Mouse (Mus musculus): ENCODE data around the gene 2310039H08Rik. TPM values are rescaled to one million over a fixed set of nuclear protein-coding genes. Genes with fewer than 3 reads are reported as not detected.
"Not testable (repeated sequence)": the region's sequence is repeated elsewhere in the genome, so short reads cannot be mapped to it uniquely, and the experiment has no call there.

2310039H08Rik gene
- polyA plus RNA-seq, 1 experiment from 2014 or later: 69.8 TPM

DNA sequence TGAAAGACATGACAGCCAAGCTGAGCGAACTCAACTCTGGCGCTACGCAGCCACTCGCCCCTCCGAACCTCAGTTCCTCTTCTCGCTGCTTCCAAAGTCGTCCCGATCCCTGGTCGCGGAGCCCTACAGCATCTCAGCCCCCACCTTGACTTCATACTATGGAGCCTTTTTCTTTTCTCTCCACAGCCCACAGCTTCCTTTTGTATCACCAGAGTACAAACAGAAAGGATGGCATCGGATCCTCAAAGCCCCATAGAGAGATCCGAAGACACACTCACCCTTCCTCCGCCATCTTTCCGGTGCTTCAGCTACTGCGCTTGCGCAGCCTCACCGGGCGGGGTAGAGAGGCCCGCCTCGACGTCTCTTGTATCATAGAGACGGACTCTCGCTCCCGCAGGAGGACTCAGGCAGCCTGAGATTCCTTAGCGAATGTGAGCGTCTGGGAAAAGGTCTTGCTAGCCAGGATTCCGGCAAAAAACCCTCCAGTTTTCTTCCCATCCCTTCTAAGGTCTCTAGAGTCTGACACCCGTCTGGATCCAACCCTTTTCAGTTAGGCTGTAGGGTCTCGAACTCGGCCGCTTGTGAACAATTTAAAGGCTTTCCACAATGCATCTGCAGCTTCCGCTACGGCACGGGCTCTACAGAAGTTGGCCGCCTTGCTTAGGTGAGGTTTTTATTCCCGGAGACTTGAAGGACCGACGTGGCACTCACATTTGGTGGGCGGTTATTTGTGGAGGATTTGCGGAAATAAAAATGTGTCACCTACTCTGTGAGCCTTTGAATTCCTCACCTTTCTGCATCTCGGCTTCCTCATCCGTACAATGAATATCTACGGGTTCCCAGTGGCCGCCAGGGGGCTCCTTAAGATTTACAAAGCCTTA lies 10.1 kb downstream of the 2310039H08Rik start, which contains the start of gene Rpl7l1:
Gene Rpl7l1 (minus strand): TSS at position 332 of the 881 bp plus-strand sequence.
- peak; percentile 92 for ATAC-seq (ENCODE audit: insufficient number of reproducible peaks, insufficient read depth, low FRiP score, low TSS enrichment, low read depth)
- peak within 1 kb of the TSS; percentile 86 for H3K9ac ChIP-seq
- no peaks in the 10 kb centered on the region for H3K27me3 ChIP-seq
- peak within 1 kb of the TSS; percentile 88 for H3K27ac ChIP-seq
- H3K4me2 ChIP-seq: peak within 1 kb of the TSS; percentile 64
- peaks cover 5% of the 10 kb centered on the region for H3K4me1 ChIP-seq
- WGBS: under 1% methylated on average over 44 of the region's 44 CpGs
- peaks cover 32% of the 10 kb centered on the region for H3K36me3 ChIP-seq
- no peaks in the 10 kb centered on the region for H3K9me3 ChIP-seq
- peak within 1 kb of the TSS; percentile 72 for H3K4me3 ChIP-seq

DNA sequence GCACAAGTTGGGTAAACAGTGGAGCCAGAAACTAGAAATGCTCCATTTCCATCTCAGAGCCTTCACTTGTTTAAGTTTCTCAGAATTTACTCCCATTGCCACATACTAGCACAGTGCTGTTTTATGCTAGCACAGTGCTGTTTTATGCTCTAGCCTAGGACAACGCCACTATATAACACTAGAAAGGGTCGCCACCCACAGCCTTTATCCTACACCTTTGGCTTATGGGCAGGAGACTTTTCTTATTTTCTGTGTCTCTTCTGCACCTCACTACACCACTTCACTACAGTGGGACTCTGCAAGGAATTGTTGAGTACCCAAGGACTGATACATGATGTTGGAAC lies 10.8 kb downstream of the 2310039H08Rik start:
- peaks cover 5% of the 10 kb centered on the region for H3K4me1 ChIP-seq
- peak overlapping the region; percentile 64 for H3K4me2 ChIP-seq
- 0 out of 2 replicates have a peak overlapping the region, but pooled peaks have one; percentile 86 for H3K9ac ChIP-seq
- H3K4me3 ChIP-seq: peak overlapping the region; percentile 72
- no peaks in the 10 kb centered on the region for H3K9me3 ChIP-seq
- peak overlapping the region; percentile 88 for H3K27ac ChIP-seq
- H3K36me3 ChIP-seq: peaks cover 26% of the 10 kb centered on the region
- WGBS: 74% methylated on average over 2 of the region's 2 CpGs
- H3K27me3 ChIP-seq: no peaks in the 10 kb centered on the region
- ATAC-seq (ENCODE audit: insufficient number of reproducible peaks, insufficient read depth, low FRiP score, low TSS enrichment, low read depth): no peak

DNA sequence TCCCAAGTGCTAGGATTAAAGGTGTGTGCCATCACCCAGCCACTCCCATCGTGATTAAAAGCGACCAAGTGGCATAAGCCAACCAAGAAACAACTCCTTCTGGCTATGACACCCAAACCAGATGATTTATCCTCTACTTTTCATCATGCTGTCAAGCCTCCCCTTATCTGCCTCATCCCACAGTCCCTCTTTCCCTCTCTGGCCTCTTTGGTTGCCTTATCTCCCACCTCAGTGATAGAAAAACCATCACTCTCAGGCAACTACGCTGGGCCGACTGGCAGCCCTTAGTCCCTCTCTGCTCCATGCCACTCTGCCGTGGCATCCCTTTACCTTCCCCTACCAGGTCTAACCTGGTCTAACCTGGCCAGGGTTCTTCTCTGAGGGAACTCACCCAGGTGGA lies 14.5 kb downstream of the 2310039H08Rik start:
- no peak for ATAC-seq (ENCODE audit: insufficient number of reproducible peaks, insufficient read depth, low FRiP score, low TSS enrichment, low read depth)
- 89% methylated on average over 5 of the region's 5 CpGs for WGBS

DNA sequence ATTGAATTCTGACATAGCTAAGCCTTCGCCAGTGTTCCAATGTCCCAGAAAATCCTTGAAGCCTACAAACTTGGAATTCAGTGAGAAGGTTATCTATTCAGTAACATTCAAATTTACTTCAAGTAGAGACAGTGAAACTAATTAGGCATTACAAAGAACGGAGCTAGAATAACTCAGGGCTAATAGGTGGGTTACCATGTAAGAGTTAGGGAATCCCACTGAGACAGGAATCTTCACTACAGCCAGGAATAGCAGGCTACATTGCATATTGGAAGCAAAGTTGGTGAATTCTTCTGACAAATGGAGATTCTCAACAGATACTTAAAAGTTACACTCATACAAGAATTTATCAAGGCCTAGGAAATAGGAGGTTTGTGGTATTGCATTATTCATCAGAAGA lies 15.5 kb downstream of the 2310039H08Rik start:
- 61% methylated on average over 2 of the region's 2 CpGs for WGBS
- not testable (repeated sequence) for H3K4me3 ChIP-seq

More for the DNA sequence above, 14.5 kb downstream of the 2310039H08Rik start:
- Histone ChIP-seq H3K9me3 (no peaks in the 10 kb centered on the region), H3K4me2 (no peak overlapping the region), H3K4me3 (no peak overlapping the region), H3K4me1 (no peaks in the 10 kb centered on the region), H3K27me3 (no peaks in the 10 kb centered on the region), H3K27ac (no peak overlapping the region), H3K9ac (no peak overlapping the region), H3K36me3 (no peaks in the 10 kb centered on the region)

GRCm38 (mm10) chr17:46792963-46793362 lies 20.5 kb downstream of the 2310039H08Rik start:
- Histone ChIP-seq H3K27ac (no peak overlapping the region), H3K36me3 (no peaks in the 10 kb centered on the region), H3K4me2 (no peak overlapping the region), H3K27me3 (no peaks in the 10 kb centered on the region), H3K4me1 (peaks cover 5% of the 10 kb centered on the region; the same call in 1 of the 2 replicates), H3K9me3 (no peaks in the 10 kb centered on the region), H3K4me3 (no peak overlapping the region), H3K9ac (no peak overlapping the region)
- WGBS: 83% methylated on average over 2 of the region's 2 CpGs
- ATAC-seq (ENCODE audit: insufficient number of reproducible peaks, insufficient read depth, low FRiP score, low TSS enrichment, low read depth): no peak

More for the DNA sequence above, 15.5 kb downstream of the 2310039H08Rik start:
- not testable (repeated sequence) for H3K27me3 ChIP-seq; H3K36me3 ChIP-seq; H3K4me2 ChIP-seq; H3K4me1 ChIP-seq; H3K9me3 ChIP-seq; ATAC-seq (ENCODE audit: insufficient number of reproducible peaks, insufficient read depth, low FRiP score, low TSS enrichment, low read depth); H3K9ac ChIP-seq; H3K27ac ChIP-seq

GRCm38 (mm10) chr17:46796743-46797142 lies 24.3 kb downstream of the 2310039H08Rik start:
- Histone ChIP-seq H3K4me2 (no peak overlapping the region), H3K9ac (no peak overlapping the region), H3K4me1 (peaks cover 5% of the 10 kb centered on the region; the same call in 1 of the 2 replicates), H3K27me3 (no peaks in the 10 kb centered on the region), H3K9me3 (no peaks in the 10 kb centered on the region), H3K4me3 (no peak overlapping the region), H3K36me3 (peaks cover 29% of the 10 kb centered on the region), H3K27ac (no peak overlapping the region)
- 68% methylated on average over 4 of the region's 4 CpGs for WGBS
- ATAC-seq (ENCODE audit: insufficient number of reproducible peaks, insufficient read depth, low FRiP score, low TSS enrichment, low read depth): no peak

- Histone ChIP-seq H3K27me3 (no peaks in the 10 kb centered on the region), H3K4me2 (no peak overlapping the region), H3K4me3 (no peak overlapping the region), H3K36me3 (peaks cover 36% of the 10 kb centered on the region), H3K4me1 (peaks cover 5% of the 10 kb centered on the region; the same call in 1 of the 2 replicates), H3K9ac (no peak overlapping the region), H3K27ac (no peak overlapping the region), H3K9me3 (no peaks in the 10 kb centered on the region)
- ATAC-seq (ENCODE audit: insufficient number of reproducible peaks, insufficient read depth, low FRiP score, low TSS enrichment, low read depth): no peak
- 11% methylated on average over 8 of the region's 8 CpGs for WGBS
Measured at GRCm38 (mm10) chr17:46797386-46797785, 25.0 kb downstream of the 2310039H08Rik start.

DNA sequence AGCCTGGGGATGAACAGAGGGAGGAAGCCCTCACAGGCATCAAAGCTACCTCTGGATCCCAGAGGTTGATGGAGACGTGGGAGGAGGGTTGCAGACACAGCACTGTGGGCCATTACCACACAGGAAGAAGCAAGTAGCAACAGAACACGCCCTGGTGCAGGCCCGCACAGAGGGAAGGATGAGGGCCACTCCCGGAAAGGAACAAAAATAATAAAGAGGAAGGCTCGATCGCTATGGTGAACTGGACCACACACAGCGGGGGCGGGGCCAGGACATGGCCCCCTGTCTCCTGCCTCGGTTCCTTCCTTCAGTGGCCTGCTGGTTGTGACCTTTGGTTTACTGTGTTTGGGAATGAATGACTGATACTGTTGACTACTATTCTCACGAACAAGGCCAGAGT lies 27.2 kb downstream of the 2310039H08Rik start:
- peaks cover 48% of the 10 kb centered on the region for H3K36me3 ChIP-seq
- WGBS: 77% methylated on average over 10 of the region's 10 CpGs
- peaks cover 5% of the 10 kb centered on the region; the same call in 1 of the 2 replicates for H3K4me1 ChIP-seq
- no peak overlapping the region for H3K27ac ChIP-seq
- no peak overlapping the region for H3K9ac ChIP-seq
- no peak for ATAC-seq (ENCODE audit: insufficient number of reproducible peaks, insufficient read depth, low FRiP score, low TSS enrichment, low read depth)
- no peak overlapping the region for H3K4me2 ChIP-seq
- no peak overlapping the region for H3K4me3 ChIP-seq
- H3K9me3 ChIP-seq: no peaks in the 10 kb centered on the region
- no peaks in the 10 kb centered on the region for H3K27me3 ChIP-seq

DNA sequence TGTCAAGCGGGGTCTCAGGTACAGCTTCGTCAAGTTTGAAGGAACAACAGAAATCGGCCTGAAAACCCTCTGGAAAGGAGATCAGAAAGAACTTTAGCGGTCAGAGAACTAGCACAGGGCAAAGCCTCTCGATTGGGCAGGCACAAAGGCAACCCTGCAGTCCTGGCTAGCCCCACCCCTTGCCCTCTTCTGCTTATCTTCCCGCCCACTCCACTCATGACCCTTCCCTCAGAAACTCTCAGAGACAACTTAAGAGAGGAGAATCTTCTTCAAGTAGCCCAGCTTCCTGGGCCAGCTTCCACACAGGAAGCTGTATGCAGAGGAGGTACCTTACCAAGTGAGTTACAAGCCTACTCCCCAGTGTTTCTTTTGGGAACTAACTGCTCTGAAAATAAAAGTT lies 29.3 kb downstream of the 2310039H08Rik start:
- H3K27me3 ChIP-seq: no peaks in the 10 kb centered on the region
- H3K9ac ChIP-seq: no peak overlapping the region
- peaks cover 65% of the 10 kb centered on the region for H3K36me3 ChIP-seq
- no peaks in the 10 kb centered on the region for H3K9me3 ChIP-seq
- H3K4me2 ChIP-seq: no peak overlapping the region
- H3K27ac ChIP-seq: no peak overlapping the region
- WGBS: 88% methylated on average over 6 of the region's 6 CpGs
- H3K4me3 ChIP-seq: no peak overlapping the region
- no peak for ATAC-seq (ENCODE audit: insufficient number of reproducible peaks, insufficient read depth, low FRiP score, low TSS enrichment, low read depth)
- H3K4me1 ChIP-seq: peaks cover 5% of the 10 kb centered on the region; the same call in 1 of the 2 replicates

- H3K27me3 ChIP-seq: no peaks in the 10 kb centered on the region
- H3K4me1 ChIP-seq: no peaks in the 10 kb centered on the region
- no peak overlapping the region for H3K27ac ChIP-seq
- WGBS: 89% methylated on average over 10 of the region's 10 CpGs
- ATAC-seq (ENCODE audit: insufficient number of reproducible peaks, insufficient read depth, low FRiP score, low TSS enrichment, low read depth): no peak
- peaks cover 75% of the 10 kb centered on the region for H3K36me3 ChIP-seq
- H3K4me3 ChIP-seq: no peak overlapping the region
- no peak overlapping the region for H3K4me2 ChIP-seq
- H3K9ac ChIP-seq: no peak overlapping the region
- H3K9me3 ChIP-seq: no peaks in the 10 kb centered on the region
Measured at GRCm38 (mm10) chr17:46808376-46808775, 35.9 kb downstream of the 2310039H08Rik start.

- Histone ChIP-seq H3K36me3 (peaks cover 79% of the 10 kb centered on the region), H3K4me2 (no peak overlapping the region), H3K4me3 (no peak overlapping the region), H3K27me3 (no peaks in the 10 kb centered on the region), H3K9ac (no peak overlapping the region), H3K4me1 (no peaks in the 10 kb centered on the region), H3K27ac (no peak overlapping the region), H3K9me3 (no peaks in the 10 kb centered on the region)
- no peak for ATAC-seq (ENCODE audit: insufficient number of reproducible peaks, insufficient read depth, low FRiP score, low TSS enrichment, low read depth)
- 85% methylated on average over 6 of the region's 6 CpGs for WGBS
Measured at GRCm38 (mm10) chr17:46809131-46809830, 36.8 kb downstream of the 2310039H08Rik start.

All from embryonic facial prominence, embryonic 13.5 days (tissue).